Mouse (Mus musculus) intestine, postnatal 0 days (tissue): ENCODE data around the gene Hydin. TPM values are rescaled to one million over a fixed set of nuclear protein-coding genes. Genes with fewer than 3 reads are reported as not detected.
"Not testable (repeated sequence)": the region's sequence is repeated elsewhere in the genome, so short reads cannot be mapped to it uniquely, and the experiment has no call there.

ENCODE experiments used
- ATAC-seq: fragments of 200-750 bp; cut with Nextera tagmentation; 2 replicates; pipeline ENCODE4 v1.8.0; 2017; ENCODE audit warnings: mild to moderate bottlenecking, moderate TSS enrichment, moderate library complexity
- H3K27ac ChIP-seq: fragments of 300-500 bp; sonication (generic); 2 replicates; pipeline ENCODE4 v1.5.1; 2014; ENCODE audit warnings: mild to moderate bottlenecking, low read depth, low read length, moderate library complexity
- H3K27me3 ChIP-seq: fragments of 300-500 bp; sonication (generic); replicated peaks from 2 replicates; pipeline ENCODE4 v1.6.1; 2014; ENCODE audit warnings: low read length, mixed read lengths; ENCODE audit not compliant: control insufficient read depth, insufficient read depth
- H3K36me3 ChIP-seq: fragments of 300-500 bp; sonication (generic); 2 replicates; pipeline ENCODE4 v1.6.1; 2014; ENCODE audit warnings: mild to moderate bottlenecking, moderate library complexity; ENCODE audit not compliant: control insufficient read depth, insufficient read depth
- H3K4me1 ChIP-seq: fragments of 300-500 bp; sonication (generic); replicated peaks from 2 replicates; pipeline ENCODE4 v1.6.1; 2014; ENCODE audit warnings: antibody characterized with exemption, low read length, mixed read lengths; ENCODE audit not compliant: control insufficient read depth, insufficient read depth
- H3K4me2 ChIP-seq: fragments of 300-500 bp; sonication (generic); replicated peaks from 2 replicates; pipeline ENCODE4 v1.6.1; 2014; ENCODE audit warnings: low read depth, mild to moderate bottlenecking, moderate library complexity
- H3K4me3 ChIP-seq: fragments of 300-500 bp; sonication (generic); 2 replicates; pipeline ENCODE4 v1.5.1; 2014; ENCODE audit warnings: low read depth, low read length
- H3K9ac ChIP-seq: fragments of 300-500 bp; sonication (generic); 2 replicates; pipeline ENCODE4 v1.6.1; 2014; ENCODE audit warnings: mild to moderate bottlenecking, low read depth, low read length
- H3K9me3 ChIP-seq: fragments of 300-500 bp; sonication (generic); 2 replicates; pipeline ENCODE4 v1.6.1; 2016; ENCODE audit warnings: mixed run types; ENCODE audit not compliant: control insufficient read depth
- CTCF ChIP-seq: sonication (generic); IDR thresholded peaks from 2 replicates; pipeline ENCODE4 v1.5.1; 2016; ENCODE audit warnings: low read depth, mild to moderate bottlenecking, control low read depth, antibody characterized with exemption, moderate library complexity
- WGBS: fragments of 180-500 bp; shearing (Covaris S2); extraction: QIAGEN DNeasy Blood & Tissue Kit; methylation state at CpG from one replicate; pipeline ENCODE4 v1.1.7; 2014; 5-methylcytosine and 5-hydroxymethylcytosine counted together
- polyA plus RNA-seq: library from polyadenylated mRNA; unstranded; fragments of >200 nt; fragmentation: Nextera tagmentation; extraction: Ambion mirVana; gene quantifications from 2 replicates; pipeline ENCODE4 v1.2.1, GENCODE M21; 2015

Gene Hydin
- polyA plus RNA-seq, 1 experiment from 2014 or later = 0.07 TPM

GRCm38 (mm10) chr8:110319586-110319985 lies 52.8 kb downstream of the Hydin start:
- TF ChIP-seq CTCF = no peak
- no peaks in the 10 kb centered on the region for H3K9me3 ChIP-seq
- H3K4me3 ChIP-seq = no peak overlapping the region
- H3K27me3 ChIP-seq = no peaks in the 10 kb centered on the region
- 81% methylated on average over 4 of the region's 4 CpGs for WGBS
- no peak overlapping the region for H3K9ac ChIP-seq
- H3K4me2 ChIP-seq = no peak overlapping the region
- no peaks in the 10 kb centered on the region for H3K36me3 ChIP-seq
- no peak for ATAC-seq
- no peaks in the 10 kb centered on the region for H3K4me1 ChIP-seq
- H3K27ac ChIP-seq = no peak overlapping the region

DNA sequence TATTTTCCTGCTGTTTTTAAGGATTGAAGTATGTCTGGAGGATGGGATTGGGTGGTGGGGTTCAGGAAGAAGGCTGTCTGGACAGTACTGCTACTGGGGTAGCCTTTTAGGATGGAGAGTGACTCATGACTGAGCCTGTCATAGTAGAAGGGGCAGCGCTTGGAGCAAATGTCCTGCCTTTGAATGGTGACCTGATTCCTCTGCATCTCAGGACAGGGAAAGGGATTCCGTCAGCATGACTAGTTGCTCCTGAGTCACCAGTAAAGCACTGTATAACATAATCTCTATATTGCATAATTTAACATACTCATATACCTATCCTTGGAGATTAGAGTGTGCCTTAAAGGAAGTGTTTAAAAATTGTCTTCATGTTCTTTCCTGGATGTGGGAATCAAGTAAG lies 54.7 kb downstream of the Hydin start:
- H3K27ac ChIP-seq = no peak overlapping the region
- no peaks in the 10 kb centered on the region for H3K27me3 ChIP-seq
- H3K36me3 ChIP-seq = no peaks in the 10 kb centered on the region
- 75% methylated on average over 2 of the region's 2 CpGs for WGBS
- no peak overlapping the region for H3K4me2 ChIP-seq
- no peaks in the 10 kb centered on the region for H3K9me3 ChIP-seq
- no peak for ATAC-seq
- no peak for TF ChIP-seq CTCF
- no peak overlapping the region for H3K9ac ChIP-seq
- no peaks in the 10 kb centered on the region for H3K4me1 ChIP-seq
- H3K4me3 ChIP-seq = no peak overlapping the region

DNA sequence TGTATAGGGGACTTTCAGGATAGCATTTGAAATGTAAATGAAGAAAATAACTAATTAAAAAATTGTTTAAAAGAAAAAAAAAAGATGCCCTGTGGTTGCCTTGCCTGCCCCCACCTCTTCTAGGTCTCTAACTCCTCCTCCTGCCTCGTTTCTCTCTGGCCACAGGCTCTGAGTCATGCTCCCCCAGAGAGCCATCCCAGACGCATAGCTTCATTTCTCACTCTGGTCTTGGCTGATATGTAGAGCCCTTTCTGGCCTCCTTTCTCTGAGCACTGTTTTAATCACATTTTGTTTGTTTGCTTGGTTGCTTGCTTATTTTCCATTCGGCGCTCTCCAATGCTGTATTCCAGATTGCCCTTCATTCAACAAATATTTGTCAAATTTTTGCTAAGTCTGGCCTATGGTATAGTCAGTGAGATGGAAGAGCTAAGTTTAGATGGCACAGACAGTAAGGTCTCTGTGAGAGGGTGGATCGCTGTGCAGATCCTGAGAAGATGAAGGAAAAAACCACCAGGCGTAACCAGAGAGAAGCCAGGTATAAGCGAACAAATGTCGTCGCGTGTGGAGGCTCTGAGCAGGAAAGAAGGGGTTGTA lies 57.3 kb downstream of the Hydin start:
- no peaks in the 10 kb centered on the region for H3K9me3 ChIP-seq
- H3K9ac ChIP-seq = no peak overlapping the region
- WGBS = 84% methylated on average over 10 of the region's 10 CpGs
- H3K4me2 ChIP-seq = no peak overlapping the region
- TF ChIP-seq CTCF = no peak
- no peak overlapping the region for H3K4me3 ChIP-seq
- H3K27me3 ChIP-seq = no peaks in the 10 kb centered on the region
- H3K36me3 ChIP-seq = no peaks in the 10 kb centered on the region
- H3K27ac ChIP-seq = no peak overlapping the region
- H3K4me1 ChIP-seq = no peaks in the 10 kb centered on the region
- ATAC-seq = no peak

- not testable (repeated sequence) for H3K4me1 ChIP-seq
Measured at GRCm38 (mm10) chr8:110327120-110327519, 60.3 kb downstream of the Hydin start.

DNA sequence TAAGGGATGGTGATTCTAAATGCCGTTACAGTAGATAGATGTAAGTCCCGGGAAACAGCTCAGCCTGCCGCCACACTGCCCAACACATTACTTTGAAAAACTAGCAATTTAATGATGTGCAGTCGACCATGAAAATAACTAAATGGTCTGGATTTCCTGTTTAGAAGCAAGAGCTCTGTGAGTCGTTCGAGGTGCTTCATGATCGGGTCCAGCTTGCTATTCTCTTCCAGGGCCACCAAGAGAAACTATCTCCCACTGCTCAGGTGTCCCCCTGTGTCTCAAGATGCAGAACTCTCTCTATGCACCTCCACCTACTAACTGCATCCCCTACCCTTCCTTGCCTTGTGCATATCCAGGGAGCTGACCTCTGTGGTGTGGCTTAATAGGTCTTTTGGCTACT lies 66.6 kb downstream of the Hydin start:
- no peak overlapping the region for H3K27ac ChIP-seq
- no peaks in the 10 kb centered on the region for H3K9me3 ChIP-seq
- no peak overlapping the region for H3K4me2 ChIP-seq
- no peak overlapping the region for H3K4me3 ChIP-seq
- H3K36me3 ChIP-seq = no peaks in the 10 kb centered on the region
- 77% methylated on average over 7 of the region's 7 CpGs for WGBS
- no peaks in the 10 kb centered on the region for H3K4me1 ChIP-seq
- no peak for ATAC-seq
- H3K27me3 ChIP-seq = no peaks in the 10 kb centered on the region
- H3K9ac ChIP-seq = no peak overlapping the region
- TF ChIP-seq CTCF = no peak

More at GRCm38 (mm10) chr8:110327120-110327519, 60.3 kb downstream of the Hydin start:
- H3K4me3 ChIP-seq, ATAC-seq, H3K27ac ChIP-seq, H3K27me3 ChIP-seq, H3K36me3 ChIP-seq, H3K9ac ChIP-seq, H3K9me3 ChIP-seq, H3K4me2 ChIP-seq: not testable (repeated sequence)

DNA sequence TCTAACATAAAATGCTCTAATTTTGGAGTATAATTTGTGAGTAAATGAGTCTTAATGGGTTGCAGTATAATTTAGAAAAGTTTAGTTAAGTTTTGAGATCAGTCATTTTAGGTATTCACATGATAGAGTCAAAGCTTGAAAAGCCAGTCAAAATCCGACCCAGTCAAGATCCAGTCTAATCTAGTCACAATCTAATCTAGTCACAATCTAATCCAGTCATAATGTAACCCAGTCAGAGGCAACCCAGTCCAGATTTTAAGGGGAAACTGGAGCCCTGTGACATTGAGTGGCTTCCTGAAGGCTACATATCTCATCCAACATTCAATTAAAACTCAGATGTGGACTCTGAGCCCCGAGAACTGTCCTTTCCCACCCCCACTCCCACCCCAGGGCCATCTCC lies 72.7 kb downstream of the Hydin start:
- no peak overlapping the region for H3K4me3 ChIP-seq
- no peak overlapping the region for H3K9ac ChIP-seq
- TF ChIP-seq CTCF = no peak
- 73% methylated on average over 2 of the region's 2 CpGs for WGBS
- no peak overlapping the region for H3K27ac ChIP-seq
- H3K9me3 ChIP-seq = no peaks in the 10 kb centered on the region
- ATAC-seq = no peak
- no peaks in the 10 kb centered on the region for H3K36me3 ChIP-seq
- no peak overlapping the region for H3K4me2 ChIP-seq
- no peaks in the 10 kb centered on the region for H3K4me1 ChIP-seq
- H3K27me3 ChIP-seq = no peaks in the 10 kb centered on the region
